Mouse (Mus musculus) kidney, postnatal 14 days (tissue): Measurements from ENCODE around the gene Gm10188.

ENCODE experiments used
- DNase-seq: peaks from one replicate; pipeline ENCODE4 v3.0.0; 2022; ENCODE audit warnings: mixed read lengths

Gene Gm10188

DNA sequence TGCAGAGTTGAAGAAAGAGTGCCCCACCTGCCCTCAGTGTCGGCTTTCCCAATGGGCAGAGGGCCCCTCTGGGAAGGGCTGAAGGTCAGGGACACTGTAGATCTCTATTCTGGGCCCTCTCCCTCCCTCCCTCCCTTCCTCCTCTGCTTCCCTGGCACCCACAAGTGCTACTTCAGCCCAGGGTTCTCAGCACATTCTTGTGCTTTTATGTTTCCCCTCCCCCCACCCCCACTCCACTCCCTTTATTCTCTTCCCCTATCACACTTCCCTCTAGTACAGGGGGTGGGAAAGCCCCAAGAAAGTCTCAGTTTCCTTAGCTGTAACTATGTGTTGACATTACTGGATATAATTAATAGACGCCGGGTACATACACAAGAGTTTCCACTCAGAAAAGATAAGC, 34.9 kb downstream of the Gm10188 start:
- no peak for DNase-seq

DNA sequence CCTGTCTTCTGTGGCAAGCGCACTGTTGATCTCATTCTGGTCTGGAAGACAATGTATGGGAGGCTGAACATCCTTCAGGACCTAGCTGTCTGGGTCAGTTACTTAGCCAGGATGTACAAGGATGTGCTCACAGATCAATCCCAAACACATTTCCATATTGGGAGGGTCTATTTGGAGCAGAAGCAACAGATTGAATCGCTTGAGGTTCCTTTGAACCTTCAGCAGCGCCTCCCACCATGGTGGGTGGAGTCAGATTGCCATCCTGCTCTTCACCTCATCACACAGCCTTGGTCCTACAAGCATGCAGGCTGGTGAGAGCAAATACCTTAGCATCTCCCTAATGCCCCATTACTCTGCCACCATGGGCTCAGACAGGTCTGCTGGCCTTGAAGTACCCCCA, 35.8 kb downstream of the Gm10188 start:
- no peak for DNase-seq

DNA sequence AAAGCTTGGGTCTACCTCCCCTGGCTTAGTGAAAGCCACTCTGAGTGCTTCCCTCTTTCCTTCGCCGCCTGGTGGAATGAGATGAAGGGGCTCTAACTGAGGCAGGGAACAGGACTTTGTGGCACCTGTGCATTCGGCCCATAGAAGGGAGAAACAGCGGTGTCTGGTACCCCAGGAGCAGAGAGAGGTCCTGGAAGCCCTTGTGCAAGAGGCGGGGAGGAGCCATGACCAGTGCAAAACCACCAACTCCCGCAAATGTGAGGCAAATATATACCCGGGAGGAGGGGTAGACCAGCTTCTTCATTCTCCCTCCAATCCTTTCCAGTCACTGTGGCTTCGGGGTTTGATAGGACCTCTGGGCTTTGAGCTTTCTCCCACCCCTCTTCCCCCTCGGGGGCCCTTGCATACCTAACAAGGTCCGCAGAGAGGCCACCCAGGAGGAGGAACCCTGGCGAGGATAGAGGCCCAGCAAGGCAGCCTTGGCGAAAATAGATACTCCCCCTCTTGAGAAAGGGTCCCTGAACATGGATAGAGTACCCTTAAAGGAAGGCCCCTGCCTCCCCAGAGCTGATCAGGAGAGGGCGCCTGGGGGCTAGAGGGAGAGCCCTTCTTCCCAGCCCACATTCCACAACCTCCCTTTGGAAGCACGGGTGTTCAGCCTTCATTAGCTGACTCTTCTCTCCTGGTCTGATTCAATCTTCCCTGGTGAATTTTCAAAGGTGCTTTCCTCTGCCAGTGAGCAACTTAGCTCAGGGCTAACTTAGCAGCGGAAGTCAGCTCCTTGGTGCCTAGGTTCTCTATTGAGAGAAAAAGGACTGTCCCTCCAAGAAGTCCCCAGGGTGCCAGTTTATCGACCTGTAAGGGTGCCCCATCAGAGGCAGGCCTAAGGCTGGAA, 37.5 kb downstream of the Gm10188 start:
- no peak for DNase-seq

DNA sequence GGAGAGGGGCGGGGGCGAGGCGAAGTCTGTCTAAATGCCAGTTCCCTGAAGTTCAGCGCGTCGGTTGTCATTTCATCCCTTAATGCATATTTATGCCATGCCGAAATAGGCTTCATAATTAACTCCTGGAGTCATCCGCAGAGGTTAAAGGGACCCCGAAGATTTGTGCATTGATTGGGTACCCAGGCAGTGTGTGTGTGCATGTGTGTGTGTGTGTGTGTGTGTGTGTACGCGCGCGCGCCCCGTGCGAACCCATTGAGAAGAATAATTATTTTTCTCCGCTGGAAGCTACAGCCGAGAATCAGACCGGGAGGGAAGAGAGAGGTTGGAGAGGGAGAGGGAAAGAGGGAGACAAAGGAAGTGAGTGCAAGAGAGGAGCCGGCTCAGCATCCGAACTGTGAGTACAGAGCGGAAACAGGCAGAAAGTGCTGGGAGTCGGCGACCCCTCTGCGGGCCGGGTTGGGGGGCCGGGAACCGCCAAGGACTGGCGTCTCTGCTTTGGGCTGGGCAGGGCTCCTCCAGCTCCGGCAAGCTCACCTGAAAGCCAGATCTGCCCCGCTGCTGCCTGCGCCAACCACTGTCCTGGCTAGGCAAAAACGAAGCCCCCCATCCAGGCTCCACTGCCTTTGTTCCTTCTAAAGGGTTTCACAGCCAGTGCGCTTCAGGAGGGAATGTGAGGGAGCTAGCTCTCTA, 38.3 kb downstream of the Gm10188 start, which contains the start of the genes Lemd1 and AC124108.1:
Gene Lemd1 (plus strand): TSS at position 339 of the 693 bp plus-strand sequence.
Gene AC124108.1 (plus strand): TSS at position 365 of the 693 bp plus-strand sequence.
- DNase-seq = no peak

DNA sequence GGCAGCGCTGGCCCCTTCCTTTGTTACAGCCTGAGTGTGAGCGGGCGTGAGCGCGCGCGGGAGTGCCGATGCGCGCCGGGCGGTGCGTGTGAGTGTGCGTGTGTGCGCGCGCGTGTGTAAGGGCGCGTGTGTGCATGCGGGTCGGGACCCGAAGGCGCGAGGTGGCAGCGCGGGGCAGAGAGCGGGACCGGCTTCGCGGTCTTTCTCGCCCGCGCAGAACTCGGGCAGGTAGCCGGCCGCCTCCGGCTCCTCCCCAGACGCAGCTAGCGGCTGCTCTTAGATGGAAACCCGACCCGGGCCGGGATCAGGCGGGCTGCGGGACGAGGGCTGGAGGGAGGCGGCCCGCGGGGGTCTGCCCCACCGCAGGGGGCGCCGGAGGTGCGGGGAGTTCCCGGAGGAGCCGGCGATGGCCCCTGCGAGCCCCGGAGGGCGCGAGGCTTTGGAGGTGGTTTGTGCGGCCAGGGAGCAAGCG, 38.9 kb downstream of the Gm10188 start:
- DNase-seq = no peak

DNA sequence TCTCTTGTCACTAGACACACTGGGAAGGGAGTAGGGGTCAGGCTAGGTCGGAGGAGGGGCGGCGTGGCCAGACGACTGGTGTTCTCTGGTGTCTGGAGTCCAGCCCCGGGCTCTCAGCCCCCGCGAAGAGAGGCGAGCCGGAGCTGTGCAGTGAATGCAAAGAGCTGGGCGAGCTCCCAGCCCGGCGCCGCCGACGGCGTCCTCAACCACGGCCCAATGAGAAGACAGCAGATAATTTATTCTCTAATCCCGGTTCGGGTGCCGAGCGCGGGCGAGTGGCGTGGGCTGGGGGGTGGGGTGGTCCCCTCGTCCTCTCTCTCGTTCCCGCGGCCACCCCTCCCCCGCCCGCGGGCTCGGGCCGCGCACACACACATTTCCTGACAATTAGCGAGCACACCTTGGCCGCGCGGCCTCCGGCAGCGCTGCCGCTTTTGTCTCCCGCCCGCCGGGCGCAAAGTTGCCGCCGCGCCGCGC, 39.5 kb downstream of the Gm10188 start:
- DNase-seq = peak; percentile 45

DNA sequence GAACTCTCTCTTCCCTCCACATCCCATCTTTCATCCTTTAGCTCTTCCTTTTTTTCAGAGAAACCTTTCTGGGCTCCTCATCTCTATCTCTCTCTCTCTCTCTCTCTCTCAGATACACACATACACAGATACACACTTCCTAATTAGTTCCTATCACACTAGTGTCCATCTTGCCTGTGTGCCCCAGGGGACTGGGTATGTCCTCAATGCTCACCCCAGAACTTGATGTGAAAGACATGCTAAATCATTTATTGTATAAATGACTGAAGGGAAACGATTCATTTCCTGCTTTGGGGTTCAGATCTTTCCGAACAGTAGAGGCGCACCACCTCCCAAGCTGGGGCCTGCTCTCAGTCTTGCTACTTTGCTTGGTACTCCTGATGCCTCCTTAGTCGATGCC, 40.3 kb downstream of the Gm10188 start:
- no peak for DNase-seq

DNA sequence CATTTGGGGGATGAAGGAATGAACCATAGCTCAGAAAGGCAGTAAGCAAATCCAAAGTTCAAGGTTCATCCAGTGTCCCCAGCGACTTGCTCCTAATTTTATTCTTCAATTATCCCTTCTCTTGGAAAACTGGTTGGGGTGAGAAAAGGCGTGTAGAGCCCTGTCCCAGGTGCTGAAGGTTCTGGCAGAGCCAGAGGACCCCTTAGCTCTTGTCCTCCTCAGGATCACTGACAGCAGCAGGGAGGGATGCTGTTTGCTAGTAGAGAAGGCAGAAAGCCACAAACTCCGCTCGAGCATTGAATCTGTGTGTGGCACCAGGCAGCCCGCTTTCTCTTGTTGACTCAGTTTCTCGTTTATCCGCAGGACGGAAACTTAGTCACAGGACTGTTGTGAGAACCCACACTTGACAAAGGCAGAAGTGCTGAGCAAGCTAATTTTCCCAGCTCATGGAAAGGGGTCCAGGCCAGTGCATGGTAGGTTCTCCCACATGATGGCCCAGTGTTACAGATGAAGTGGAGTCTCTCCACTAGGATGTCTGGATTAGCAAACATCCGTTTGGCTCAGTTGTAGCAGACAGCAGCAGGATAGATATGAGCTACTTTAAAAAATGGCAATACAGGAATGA, 41.0 kb downstream of the Gm10188 start:
- no peak for DNase-seq

DNA sequence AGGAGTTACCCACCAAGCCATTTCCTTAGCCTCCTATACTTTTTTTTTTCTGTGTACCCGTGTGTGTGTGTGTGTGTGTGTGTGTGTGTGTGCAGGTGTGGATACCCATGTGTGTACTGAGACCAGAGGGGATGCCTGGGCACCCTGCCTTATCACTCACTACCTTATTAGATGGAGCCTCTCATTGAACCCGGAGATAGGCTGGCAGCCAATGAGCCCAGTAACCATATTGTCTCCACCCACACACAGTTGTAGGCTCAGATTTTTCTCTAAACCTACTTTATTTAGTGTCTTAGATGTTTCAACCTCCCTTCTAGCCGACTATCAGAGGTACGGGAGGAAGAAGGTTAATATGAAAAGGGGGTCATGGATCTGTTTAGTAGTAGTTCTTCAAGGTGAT, 43.3 kb downstream of the Gm10188 start:
- no peak for DNase-seq
